ENCODE assay signal across 17 mouse cellular contexts in genomic region chr10:82046603-82047002, GRCm38 (mm10).
"Had no signal": no experiment of that assay in that cellular context is flagged by ENCODE, and none has a peak within 500 bp of the region (broad histone marks: within the 10 kb centered on the region; RNA-seq: fewer than 3 reads in every experiment).

No protein-coding gene starts in this region.

- DNase-seq: kidney, adult 18-20 months; kidney, adult 9 months; kidney, postnatal 25 days; layer of hippocampus, adult 9-11 months; lung, adult 18-20 months; lung, postnatal 36 days; retina, postnatal 1 day; right cerebral cortex, postnatal 25 days; thymus, adult 18-20 months; thymus, postnatal 14 days; thymus, postnatal 4 days had no signal

- H3K4me3 ChIP-seq: liver, embryonic 15.5 days; neural tube, embryonic 12.5 days had no signal

- H3K27me3 ChIP-seq: liver, embryonic 15.5 days; lung, embryonic 15.5 days; midbrain, embryonic 12.5 days; midbrain, embryonic 15.5 days; neural tube, embryonic 12.5 days; neural tube, embryonic 15.5 days had no signal

- H3K4me1 ChIP-seq: midbrain, embryonic 12.5 days; neural tube, embryonic 12.5 days had no signal

- H3K36me3 ChIP-seq: liver, embryonic 15.5 days; midbrain, embryonic 12.5 days had no signal

- H3K9ac ChIP-seq: liver, embryonic 15.5 days; lung, embryonic 15.5 days; neural tube, embryonic 12.5 days had no signal

- H3K27ac ChIP-seq: liver, embryonic 15.5 days; lung, embryonic 15.5 days; neural tube, embryonic 12.5 days had no signal
